Mouse (Mus musculus) T-cell, adult 2 months (primary cell): ENCODE data around the gene Sdhd.
A peak's percentile ranks its signal among the peaks of the same experiment; 100 is the strongest.
"Not testable (repeated sequence)": the region's sequence is repeated elsewhere in the genome, so short reads cannot be mapped to it uniquely, and the experiment has no call there.

Experiments
- DNase-seq: peaks from one replicate; pipeline ENCODE4 v3.0.0; 2022; ENCODE audit warnings: low spot score

Gene Sdhd

GRCm38 (mm10) chr9:50603189-50603997 is at the start of gene Sdhd, which contains the start of gene Timm8b:
TSS of gene Sdhd (minus strand) at chr9:50603812.
TSS of gene Timm8b (plus strand) at chr9:50603910.
- DNase-seq = peak; percentile 95

- DNase-seq = no peak
These were observed 46.9 kb upstream of the Sdhd start for GRCm38 (mm10) chr9:50650503-50650902.

GRCm38 (mm10) chr9:50646826-50647370 is 43.3 kb upstream of the Sdhd start:
- no peak for DNase-seq

GRCm38 (mm10) chr9:50634270-50634669 is 30.7 kb upstream of the Sdhd start:
- DNase-seq = no peak

GRCm38 (mm10) chr9:50633059-50633458 is 29.4 kb upstream of the Sdhd start:
- DNase-seq = no peak

GRCm38 (mm10) chr9:50632016-50632688 is 28.5 kb upstream of the Sdhd start:
- no peak for DNase-seq

- DNase-seq = not testable (repeated sequence)
These were observed 27.3 kb upstream of the Sdhd start for GRCm38 (mm10) chr9:50630903-50631302.

GRCm38 (mm10) chr9:50617794-50618330 is 14.2 kb upstream of the Sdhd start:
- DNase-seq = no peak

- DNase-seq = peak; percentile 87
These were observed 13.4 kb upstream of the Sdhd start, which contains the start of the genes Pih1d2 and Nkapd1 for GRCm38 (mm10) chr9:50616766-50617603. TSS of gene Pih1d2 (plus strand) at chr9:50617321. TSS of gene Nkapd1 (minus strand) at chr9:50617464.

- DNase-seq = no peak
These were observed 12.5 kb upstream of the Sdhd start for GRCm38 (mm10) chr9:50616161-50616560.

- DNase-seq = no peak
These were observed 8.5 kb upstream of the Sdhd start for GRCm38 (mm10) chr9:50612115-50612514.

- no peak for DNase-seq
These were observed 726 bp upstream of the Sdhd start for GRCm38 (mm10) chr9:50604338-50604737.

GRCm38 (mm10) chr9:50603998-50604324 is 349 bp upstream of the Sdhd start:
- DNase-seq = no peak

GRCm38 (mm10) chr9:50602055-50602845 is 1.4 kb downstream of the Sdhd start:
- DNase-seq = no peak

GRCm38 (mm10) chr9:50601536-50601935 is 2.1 kb downstream of the Sdhd start:
- no peak for DNase-seq

- no peak for DNase-seq
These were observed 6.6 kb downstream of the Sdhd start for GRCm38 (mm10) chr9:50596973-50597372.

GRCm38 (mm10) chr9:50594794-50595417 is 8.7 kb downstream of the Sdhd start:
- no peak for DNase-seq

- peak; percentile 52 for DNase-seq
These were observed 10.1 kb downstream of the Sdhd start for GRCm38 (mm10) chr9:50593544-50593943.

- DNase-seq = no peak
These were observed 10.7 kb downstream of the Sdhd start for GRCm38 (mm10) chr9:50592955-50593354.

- no peak for DNase-seq
These were observed 12.6 kb downstream of the Sdhd start for GRCm38 (mm10) chr9:50590856-50591518.
